Mouse (Mus musculus): ENCODE results near the gene Dbf4. TPM values are rescaled to one million over a fixed set of nuclear protein-coding genes. Genes with fewer than 3 reads are reported as not detected.
A peak's percentile ranks its signal among the peaks of the same experiment; 100 is the strongest.

The Dbf4 gene
- total and polyA plus RNA-seq, 2 experiments = 1.7 to 1.8 TPM

DNA sequence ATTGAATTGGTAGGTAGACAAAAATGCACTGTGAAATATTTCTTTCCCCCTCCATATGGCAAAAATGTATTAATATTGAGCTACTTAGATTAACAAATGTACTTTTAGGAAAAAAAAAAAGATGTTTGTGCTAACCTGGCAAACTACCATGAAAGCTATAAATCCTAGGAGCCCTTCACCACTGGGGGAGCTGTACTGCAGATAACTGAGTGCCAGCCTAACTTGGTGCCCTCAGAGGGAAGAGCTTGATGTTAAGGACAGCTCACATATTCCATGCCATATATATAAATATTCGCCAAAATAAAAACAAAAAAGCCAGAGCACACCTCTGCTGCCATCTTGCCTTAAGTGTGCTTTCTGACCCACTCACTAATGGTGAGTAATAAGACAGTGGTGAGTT is 60.2 kb downstream of the Dbf4 start:
- no peaks in the 10 kb centered on the region for H3K27me3 ChIP-seq (ENCODE audit: control insufficient read depth, insufficient read depth, low read length)
- TF ChIP-seq POLR2A (IDR thresholded peaks at IDR 0.05; ENCODE audit: extremely low read depth, insufficient read depth, low read length) (no peak), CTCF (IDR thresholded peaks at IDR 0.05; ENCODE audit: low read depth, low read length) (no peak)
- H3K4me3 ChIP-seq (ENCODE audit: insufficient read depth, low read depth, low read length) = no peak overlapping the region
- WGBS = 45% methylated on average over 1 of the region's 1 CpGs
- H3K9ac ChIP-seq (ENCODE audit: low read depth, low read length) = no peak overlapping the region
- no peak overlapping the region for H3K27ac ChIP-seq (replicated peaks; ENCODE audit: insufficient read depth, low read depth, low read length)
- no peaks in the 10 kb centered on the region for H3K36me3 ChIP-seq (ENCODE audit: control insufficient read depth, insufficient read depth, low read length)
- no peaks in the 10 kb centered on the region for H3K79me2 ChIP-seq (ENCODE audit: control insufficient read depth, insufficient read depth, low read length)
- no peaks in the 10 kb centered on the region for H3K4me1 ChIP-seq (ENCODE audit: control insufficient read depth, insufficient read depth, low read length)
- no peak for DNase-seq (ENCODE audit: extremely low read depth, low read depth, low spot score)

DNA sequence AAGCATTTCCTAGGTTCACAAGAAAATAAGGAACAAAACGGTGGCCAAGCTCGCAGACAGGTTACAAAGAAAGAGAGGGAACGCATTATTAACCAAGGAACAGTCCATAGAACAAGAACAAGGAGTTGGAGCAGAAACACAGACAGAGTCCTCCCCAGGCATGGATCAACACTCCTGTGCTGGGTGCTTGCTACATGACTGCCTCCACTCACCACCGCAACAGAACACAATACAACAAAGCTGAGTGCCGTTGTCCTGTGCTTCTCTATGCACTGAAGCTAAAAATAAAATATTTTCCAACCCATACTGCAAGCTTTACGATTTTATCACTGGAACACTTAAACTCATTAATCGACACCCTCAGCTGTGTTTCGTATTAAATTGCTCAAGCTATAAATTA is 64.8 kb downstream of the Dbf4 start:
- H3K79me2 ChIP-seq (ENCODE audit: control insufficient read depth, insufficient read depth, low read length) = no peaks in the 10 kb centered on the region
- H3K27ac ChIP-seq (replicated peaks; ENCODE audit: insufficient read depth, low read depth, low read length) = no peak overlapping the region
- no peaks in the 10 kb centered on the region for H3K4me1 ChIP-seq (ENCODE audit: control insufficient read depth, insufficient read depth, low read length)
- DNase-seq (ENCODE audit: extremely low read depth, low read depth, low spot score) = no peak
- TF ChIP-seq CTCF (IDR thresholded peaks at IDR 0.05; ENCODE audit: low read depth, low read length) (no peak), POLR2A (IDR thresholded peaks at IDR 0.05; ENCODE audit: extremely low read depth, insufficient read depth, low read length) (no peak)
- 86% methylated on average over 8 of the region's 8 CpGs for WGBS
- no peak overlapping the region for H3K9ac ChIP-seq (ENCODE audit: low read depth, low read length)
- H3K36me3 ChIP-seq (ENCODE audit: control insufficient read depth, insufficient read depth, low read length) = no peaks in the 10 kb centered on the region
- no peaks in the 10 kb centered on the region for H3K27me3 ChIP-seq (ENCODE audit: control insufficient read depth, insufficient read depth, low read length)
- H3K4me3 ChIP-seq (ENCODE audit: insufficient read depth, low read depth, low read length) = no peak overlapping the region

DNA sequence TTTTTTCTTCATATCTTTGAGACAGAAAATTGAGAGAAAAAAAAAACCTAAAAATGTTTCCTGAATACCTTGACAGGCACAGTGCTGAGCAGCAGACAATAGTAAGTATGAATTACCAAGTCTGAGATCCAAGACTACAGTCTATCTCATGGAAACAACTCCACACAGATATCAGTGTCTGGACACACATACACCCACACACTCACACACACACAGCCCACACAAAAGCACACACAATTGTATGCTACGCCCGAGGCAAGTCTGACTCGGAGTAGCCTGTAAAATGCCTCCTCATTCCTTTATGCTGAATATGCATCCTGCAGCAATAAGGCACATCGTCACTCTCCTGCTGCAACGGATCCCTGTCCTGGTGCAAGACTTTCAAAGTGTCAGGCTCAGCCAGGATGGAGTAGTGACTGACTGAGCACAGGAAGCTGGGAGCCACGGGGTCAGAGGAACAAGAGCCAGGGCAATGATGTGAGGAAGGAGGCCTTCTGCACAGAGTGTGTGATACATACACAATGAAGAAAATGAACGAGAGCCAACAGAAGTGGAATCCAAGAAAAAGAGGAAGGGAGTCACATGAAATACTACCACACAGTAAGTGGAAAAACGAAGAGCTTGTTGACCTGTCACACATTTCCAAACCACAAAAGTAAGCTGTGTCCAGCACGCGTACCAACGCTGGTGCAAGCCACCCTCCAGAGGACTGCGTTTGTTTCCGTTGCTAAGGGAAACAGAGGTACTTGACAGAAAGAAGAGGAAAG is 65.4 kb downstream of the Dbf4 start:
- no peaks in the 10 kb centered on the region for H3K79me2 ChIP-seq (ENCODE audit: control insufficient read depth, insufficient read depth, low read length)
- H3K27me3 ChIP-seq (ENCODE audit: control insufficient read depth, insufficient read depth, low read length) = no peaks in the 10 kb centered on the region
- TF ChIP-seq CTCF (IDR thresholded peaks at IDR 0.05; ENCODE audit: low read depth, low read length) (no peak), POLR2A (IDR thresholded peaks at IDR 0.05; ENCODE audit: extremely low read depth, insufficient read depth, low read length) (no peak)
- WGBS = 48% methylated on average over 13 of the region's 13 CpGs
- peak; percentile 37 for DNase-seq (ENCODE audit: extremely low read depth, low read depth, low spot score)
- H3K36me3 ChIP-seq (ENCODE audit: control insufficient read depth, insufficient read depth, low read length) = no peaks in the 10 kb centered on the region
- no peak overlapping the region for H3K4me3 ChIP-seq (ENCODE audit: insufficient read depth, low read depth, low read length)
- no peak overlapping the region for H3K9ac ChIP-seq (ENCODE audit: low read depth, low read length)
- no peak overlapping the region for H3K27ac ChIP-seq (replicated peaks; ENCODE audit: insufficient read depth, low read depth, low read length)
- no peaks in the 10 kb centered on the region for H3K4me1 ChIP-seq (ENCODE audit: control insufficient read depth, insufficient read depth, low read length)

DNA sequence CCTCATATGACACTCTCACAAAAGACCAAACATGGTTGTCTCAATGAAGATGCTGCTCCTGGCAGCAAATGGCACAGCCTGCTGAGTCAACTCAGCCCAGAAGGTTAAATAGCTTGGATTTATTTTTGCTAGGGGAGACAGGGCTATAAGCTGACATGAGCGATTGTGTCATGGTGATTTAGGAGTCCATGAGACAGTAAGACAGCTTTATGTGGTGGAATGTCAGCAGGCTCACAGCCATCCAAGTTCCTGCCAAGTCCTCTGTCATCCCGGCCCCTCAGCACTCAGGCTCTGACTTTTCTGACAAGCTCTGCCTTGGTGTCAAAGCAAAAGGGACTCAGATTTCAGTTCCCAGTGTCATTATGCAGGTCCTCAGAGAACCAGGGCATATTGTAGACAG is 66.2 kb downstream of the Dbf4 start:
- Histone ChIP-seq H3K4me3 (ENCODE audit: insufficient read depth, low read depth, low read length) (no peak overlapping the region), H3K4me1 (ENCODE audit: control insufficient read depth, insufficient read depth, low read length) (no peaks in the 10 kb centered on the region), H3K79me2 (ENCODE audit: control insufficient read depth, insufficient read depth, low read length) (no peaks in the 10 kb centered on the region), H3K27ac (replicated peaks; ENCODE audit: insufficient read depth, low read depth, low read length) (no peak overlapping the region), H3K9ac (ENCODE audit: low read depth, low read length) (no peak overlapping the region), H3K27me3 (ENCODE audit: control insufficient read depth, insufficient read depth, low read length) (no peaks in the 10 kb centered on the region), H3K36me3 (ENCODE audit: control insufficient read depth, insufficient read depth, low read length) (no peaks in the 10 kb centered on the region)
- TF ChIP-seq CTCF (IDR thresholded peaks at IDR 0.05; ENCODE audit: low read depth, low read length) (no peak), POLR2A (IDR thresholded peaks at IDR 0.05; ENCODE audit: extremely low read depth, insufficient read depth, low read length) (no peak)
- no peak for DNase-seq (ENCODE audit: extremely low read depth, low read depth, low spot score)
- WGBS = 78% methylated on average over 2 of the region's 2 CpGs

DNA sequence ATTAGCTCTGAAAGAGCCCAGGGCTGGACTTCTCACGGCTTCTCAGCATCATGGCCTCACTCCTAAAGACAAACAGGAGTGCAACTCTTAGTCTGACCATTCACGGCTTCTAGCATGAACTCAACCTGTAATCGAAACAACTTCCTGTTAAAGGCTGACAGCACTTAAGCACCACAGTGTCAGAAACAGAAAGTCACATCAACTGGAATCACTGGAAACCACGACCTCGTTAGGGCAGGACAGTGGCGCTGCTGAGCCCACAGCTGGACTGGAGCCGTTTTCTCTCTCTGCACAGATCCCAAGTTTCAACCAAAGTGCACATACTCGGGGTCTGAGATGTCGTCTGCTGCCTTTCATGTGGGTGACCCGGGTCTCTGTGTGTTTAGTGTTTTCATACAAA is 73.0 kb downstream of the Dbf4 start:
- Histone ChIP-seq H3K4me1 (ENCODE audit: control insufficient read depth, insufficient read depth, low read length) (no peaks in the 10 kb centered on the region), H3K36me3 (ENCODE audit: control insufficient read depth, insufficient read depth, low read length) (no peaks in the 10 kb centered on the region), H3K79me2 (ENCODE audit: control insufficient read depth, insufficient read depth, low read length) (no peaks in the 10 kb centered on the region), H3K4me3 (ENCODE audit: insufficient read depth, low read depth, low read length) (no peak overlapping the region), H3K27ac (replicated peaks; ENCODE audit: insufficient read depth, low read depth, low read length) (no peak overlapping the region), H3K27me3 (ENCODE audit: control insufficient read depth, insufficient read depth, low read length) (no peaks in the 10 kb centered on the region), H3K9ac (ENCODE audit: low read depth, low read length) (no peak overlapping the region)
- peak; percentile 4 for DNase-seq (ENCODE audit: extremely low read depth, low read depth, low spot score)
- no peak for TF ChIP-seq CTCF (IDR thresholded peaks at IDR 0.05; ENCODE audit: low read depth, low read length)
- 72% methylated on average over 10 of the region's 10 CpGs for WGBS

Other genes with a start within 250 kb of the Dbf4 start
- gene Adam22, start 54.6 kb downstream of the Dbf4 start, total RNA-seq (2014; rRNA removed) = 0.34 and 0.55 TPM in 2 replicates
- 0.01 TPM in 1 of 2 replicates, not detected in the other for gene Adam22, start 54.6 kb downstream of the Dbf4 start, polyA plus RNA-seq (2012; rRNA removed)
- gene Slc25a40, start 134 bp upstream of the Dbf4 start, total RNA-seq (2014; rRNA removed) = 4.2 and 4.4 TPM in 2 replicates
- gene Slc25a40, start 134 bp upstream of the Dbf4 start, polyA plus RNA-seq (2012; rRNA removed) = 0.62 and 0.66 TPM in 2 replicates
- 0.55 and 0.81 TPM in 2 replicates for gene Rundc3b, start 200.2 kb upstream of the Dbf4 start, total RNA-seq (2014; rRNA removed)
- gene Rundc3b, start 200.2 kb upstream of the Dbf4 start, polyA plus RNA-seq (2012; rRNA removed) = 0.06 and 0.21 TPM in 2 replicates
- gene Abcb1a, start 237.4 kb upstream of the Dbf4 start, total RNA-seq (2014; rRNA removed) = 8.9 and 12.5 TPM in 2 replicates
- gene Abcb1a, start 237.4 kb upstream of the Dbf4 start, polyA plus RNA-seq (2012; rRNA removed) = 2.1 and 2.2 TPM in 2 replicates